Mouse (Mus musculus): ENCODE results near the gene Sorl1. TPM values are rescaled to one million over a fixed set of nuclear protein-coding genes. Genes with fewer than 3 reads are reported as not detected.

Gene Sorl1
- polyA plus RNA-seq, 1 experiment from 2014 or later = 13.3 TPM

GRCm38 (mm10) chr9:42044651-42045050, 79.4 kb downstream of the Sorl1 start:
- Histone ChIP-seq H3K9me3 (replicated peaks) (no peaks in the 10 kb centered on the region), H3K36me3 (peaks cover 18% of the 10 kb centered on the region), H3K27me3 (replicated peaks) (no peaks in the 10 kb centered on the region), H3K4me1 (peaks cover 3% of the 10 kb centered on the region), H3K9ac (replicated peaks) (no peak overlapping the region), H3K4me2 (no peak overlapping the region), H3K27ac (replicated peaks) (no peak overlapping the region), H3K4me3 (replicated peaks) (no peak overlapping the region)
- WGBS = 87% methylated on average over 8 of the region's 8 CpGs
- no peak for ATAC-seq (ENCODE audit: low FRiP score)

GRCm38 (mm10) chr9:42043934-42044333, 80.2 kb downstream of the Sorl1 start:
- Histone ChIP-seq H3K4me1 (peaks cover 10% of the 10 kb centered on the region), H3K4me3 (replicated peaks) (no peak overlapping the region), H3K9me3 (replicated peaks) (no peaks in the 10 kb centered on the region), H3K27ac (replicated peaks) (no peak overlapping the region), H3K27me3 (replicated peaks) (no peaks in the 10 kb centered on the region), H3K36me3 (peaks cover 18% of the 10 kb centered on the region), H3K4me2 (no peak overlapping the region), H3K9ac (replicated peaks) (no peak overlapping the region)
- WGBS = 84% methylated on average over 8 of the region's 8 CpGs
- ATAC-seq (ENCODE audit: low FRiP score) = no peak

GRCm38 (mm10) chr9:42039000-42039992, 84.8 kb downstream of the Sorl1 start:
- Histone ChIP-seq H3K4me3 (replicated peaks) (no peak overlapping the region), H3K27ac (replicated peaks) (peak overlapping the region; percentile 75), H3K9ac (replicated peaks) (no peak overlapping the region), H3K36me3 (peaks cover 15% of the 10 kb centered on the region), H3K4me2 (no peak overlapping the region), H3K9me3 (replicated peaks) (no peaks in the 10 kb centered on the region), H3K4me1 (peaks cover 26% of the 10 kb centered on the region), H3K27me3 (replicated peaks) (no peaks in the 10 kb centered on the region)
- WGBS = 41% methylated on average over 18 of the region's 18 CpGs
- ATAC-seq (ENCODE audit: low FRiP score) = peak; percentile 70

- H3K4me3 ChIP-seq (replicated peaks) = no peak overlapping the region
- ATAC-seq (ENCODE audit: low FRiP score) = no peak
- 94% methylated on average over 11 of the region's 11 CpGs for WGBS
Measured at GRCm38 (mm10) chr9:42036885-42037284, 87.2 kb downstream of the Sorl1 start.

GRCm38 (mm10) chr9:42035995-42036394, 88.1 kb downstream of the Sorl1 start:
- WGBS = 62% methylated on average over 5 of the region's 5 CpGs
- H3K9me3 ChIP-seq (replicated peaks) = no peaks in the 10 kb centered on the region
- H3K27ac ChIP-seq (replicated peaks) = no peak overlapping the region

More at GRCm38 (mm10) chr9:42036885-42037284, 87.2 kb downstream of the Sorl1 start:
- Histone ChIP-seq H3K36me3 (no peaks in the 10 kb centered on the region; the same call in 1 of the 2 replicates), H3K9ac (replicated peaks) (no peak overlapping the region), H3K27me3 (replicated peaks) (no peaks in the 10 kb centered on the region), H3K4me2 (no peak overlapping the region), H3K4me1 (peaks cover 26% of the 10 kb centered on the region), H3K9me3 (replicated peaks) (no peaks in the 10 kb centered on the region), H3K27ac (replicated peaks) (no peak overlapping the region)

GRCm38 (mm10) chr9:42035213-42035765, 88.8 kb downstream of the Sorl1 start:
- Histone ChIP-seq H3K36me3 (peaks cover 8% of the 10 kb centered on the region; the same call in 1 of the 2 replicates), H3K9me3 (replicated peaks) (no peaks in the 10 kb centered on the region), H3K4me2 (no peak overlapping the region), H3K9ac (replicated peaks) (no peak overlapping the region), H3K27ac (replicated peaks) (0 out of 2 replicates have a peak overlapping the region, but pooled peaks have one; percentile 11), H3K27me3 (replicated peaks) (no peaks in the 10 kb centered on the region), H3K4me3 (replicated peaks) (no peak overlapping the region), H3K4me1 (peaks cover 26% of the 10 kb centered on the region)
- 61% methylated on average over 12 of the region's 12 CpGs for WGBS
- ATAC-seq (ENCODE audit: low FRiP score) = no peak

More at GRCm38 (mm10) chr9:42035995-42036394, 88.1 kb downstream of the Sorl1 start:
- no peaks in the 10 kb centered on the region for H3K27me3 ChIP-seq (replicated peaks)
- H3K9ac ChIP-seq (replicated peaks) = no peak overlapping the region
- H3K4me3 ChIP-seq (replicated peaks) = no peak overlapping the region
- H3K4me1 ChIP-seq = peaks cover 26% of the 10 kb centered on the region
- no peak overlapping the region for H3K4me2 ChIP-seq
- H3K36me3 ChIP-seq = peaks cover 8% of the 10 kb centered on the region; the same call in 1 of the 2 replicates
- ATAC-seq (ENCODE audit: low FRiP score) = no peak

- H3K4me1 ChIP-seq = peaks cover 18% of the 10 kb centered on the region
- H3K4me2 ChIP-seq = no peak overlapping the region
- no peak overlapping the region for H3K4me3 ChIP-seq (replicated peaks)
- no peak overlapping the region for H3K27ac ChIP-seq (replicated peaks)
- peaks cover 8% of the 10 kb centered on the region; the same call in 1 of the 2 replicates for H3K36me3 ChIP-seq
- no peaks in the 10 kb centered on the region for H3K27me3 ChIP-seq (replicated peaks)
- H3K9me3 ChIP-seq (replicated peaks) = no peaks in the 10 kb centered on the region
- no peak for ATAC-seq (ENCODE audit: low FRiP score)
- 71% methylated on average over 9 of the region's 9 CpGs for WGBS
- H3K9ac ChIP-seq (replicated peaks) = no peak overlapping the region
Measured at GRCm38 (mm10) chr9:42034116-42034520, 90.0 kb downstream of the Sorl1 start.

- no peak overlapping the region for H3K4me2 ChIP-seq
- no peak overlapping the region for H3K9ac ChIP-seq (replicated peaks)
- 74% methylated on average over 19 of the region's 19 CpGs for WGBS
Measured at GRCm38 (mm10) chr9:42033291-42034115, 90.6 kb downstream of the Sorl1 start.

GRCm38 (mm10) chr9:42032419-42032818, 91.7 kb downstream of the Sorl1 start:
- no peak overlapping the region for H3K4me3 ChIP-seq (replicated peaks)
- H3K9me3 ChIP-seq (replicated peaks) = no peaks in the 10 kb centered on the region
- WGBS = 74% methylated on average over 9 of the region's 9 CpGs
- no peak overlapping the region for H3K9ac ChIP-seq (replicated peaks)
- H3K4me1 ChIP-seq = peaks cover 3% of the 10 kb centered on the region; the same call in 1 of the 2 replicates
- no peak overlapping the region for H3K4me2 ChIP-seq
- ATAC-seq (ENCODE audit: low FRiP score) = no peak
- no peak overlapping the region for H3K27ac ChIP-seq (replicated peaks)
- no peaks in the 10 kb centered on the region for H3K27me3 ChIP-seq (replicated peaks)
- H3K36me3 ChIP-seq = peaks cover 8% of the 10 kb centered on the region; the same call in 1 of the 2 replicates

More at GRCm38 (mm10) chr9:42033291-42034115, 90.6 kb downstream of the Sorl1 start:
- H3K27ac ChIP-seq (replicated peaks) = no peak overlapping the region
- peaks cover 12% of the 10 kb centered on the region for H3K4me1 ChIP-seq
- no peak for ATAC-seq (ENCODE audit: low FRiP score)
- peaks cover 8% of the 10 kb centered on the region; the same call in 1 of the 2 replicates for H3K36me3 ChIP-seq
- no peak overlapping the region for H3K4me3 ChIP-seq (replicated peaks)
- H3K9me3 ChIP-seq (replicated peaks) = no peaks in the 10 kb centered on the region
- H3K27me3 ChIP-seq (replicated peaks) = no peaks in the 10 kb centered on the region

GRCm38 (mm10) chr9:42028807-42029206, 95.3 kb downstream of the Sorl1 start:
- no peaks in the 10 kb centered on the region for H3K27me3 ChIP-seq (replicated peaks)
- no peak overlapping the region for H3K9ac ChIP-seq (replicated peaks)
- no peak overlapping the region for H3K27ac ChIP-seq (replicated peaks)
- WGBS = 74% methylated on average over 4 of the region's 4 CpGs
- no peaks in the 10 kb centered on the region for H3K9me3 ChIP-seq (replicated peaks)
- H3K4me3 ChIP-seq (replicated peaks) = no peak overlapping the region
- H3K4me2 ChIP-seq = no peak overlapping the region
- no peak for ATAC-seq (ENCODE audit: low FRiP score)
- H3K4me1 ChIP-seq = no peaks in the 10 kb centered on the region
- H3K36me3 ChIP-seq = peaks cover 8% of the 10 kb centered on the region; the same call in 1 of the 2 replicates

GRCm38 (mm10) chr9:42024257-42024656, 99.8 kb downstream of the Sorl1 start:
- Histone ChIP-seq H3K9ac (replicated peaks) (no peak overlapping the region), H3K27me3 (replicated peaks) (no peaks in the 10 kb centered on the region), H3K4me2 (no peak overlapping the region), H3K4me3 (replicated peaks) (no peak overlapping the region), H3K9me3 (replicated peaks) (no peaks in the 10 kb centered on the region), H3K4me1 (peaks cover under 1% of the 10 kb centered on the region; the same call in 1 of the 2 replicates), H3K36me3 (peaks cover 10% of the 10 kb centered on the region; the same call in 1 of the 2 replicates), H3K27ac (replicated peaks) (no peak overlapping the region)
- ATAC-seq (ENCODE audit: low FRiP score) = no peak
- WGBS = 80% methylated on average over 9 of the region's 9 CpGs
